In genomic region chr1:99943515-99943914, GRCm38 (mm10) we compare ENCODE assay signal across 19 mouse cellular contexts.
DNase-seq lines count a peak whose midpoint lies in the region; ATAC-seq and TF ChIP-seq lines count a peak whose summit lies in the region.
"Had no signal": no experiment of that assay in that cellular context is flagged by ENCODE, and none has a peak within 500 bp of the region (broad histone marks: within the 10 kb centered on the region; RNA-seq: fewer than 3 reads in every experiment).

No protein-coding gene starts in this region.

- no peaks in the 10 kb centered on the region for H3K27me3 ChIP-seq in forebrain, postnatal 0 days (ENCODE audit: insufficient read depth, low read length)
- no peaks in the 10 kb centered on the region for H3K27me3 ChIP-seq in forebrain, embryonic 15.5 days
- H3K27me3 ChIP-seq: CH12.LX, Patski had no signal

- H3K4me1 ChIP-seq in forebrain, postnatal 0 days (ENCODE audit: insufficient read depth), result no peaks in the 10 kb centered on the region
- no peaks in the 10 kb centered on the region for H3K4me1 ChIP-seq in forebrain, embryonic 15.5 days

- H3K4me3 ChIP-seq in forebrain, postnatal 0 days (ENCODE audit: low read depth, low read length), result no peak overlapping the region
- no peak overlapping the region for H3K4me3 ChIP-seq in forebrain, embryonic 15.5 days

- no peaks in the 10 kb centered on the region for H3K9me3 ChIP-seq in forebrain, postnatal 0 days (ENCODE audit: low read length)
- no peaks in the 10 kb centered on the region for H3K9me3 ChIP-seq in forebrain, embryonic 15.5 days

- peak; percentile 13 for DNase-seq in forebrain, postnatal 0 days
- peak; percentile 3 for DNase-seq in layer of hippocampus, adult 9-11 months
- no peak for DNase-seq in layer of hippocampus, postnatal 10 days (ENCODE audit: low spot score in 2 of 2)
- DNase-seq: adrenal gland, adult 2 months; adrenal gland, adult 8-10 months; adrenal gland, postnatal 10 days; adrenal gland, postnatal 14 days; adrenal gland, postnatal 25 days; adrenal gland, postnatal 36 days; B cell, adult 2 months; cerebellum, adult 11 months; cerebellum, adult 11-12 months; cerebellum, adult 18-20 months had no signal

- H3K4me2 ChIP-seq in forebrain, postnatal 0 days (ENCODE audit: low read depth), result no peak overlapping the region
- H3K4me2 ChIP-seq in forebrain, embryonic 15.5 days (replicated peaks), result no peak overlapping the region

- peak; percentile 71 for ATAC-seq in forebrain, postnatal 0 days
- ATAC-seq in forebrain, embryonic 15.5 days (replicated peaks), result no peak
- ATAC-seq: activated CD4-positive, CD25-positive, alpha-beta regulatory T cell, adult 4 months; CD4-positive, CD25-positive, alpha-beta regulatory T cell, adult 4 months; Patski had no signal

- no peak for TF ChIP-seq CTCF in forebrain, postnatal 0 days (IDR thresholded peaks at IDR 0.05; ENCODE audit: low read depth)

- H3K9ac ChIP-seq in forebrain, postnatal 0 days, result no peak overlapping the region
- H3K9ac ChIP-seq in forebrain, embryonic 15.5 days (replicated peaks), result no peak overlapping the region

- H3K27ac ChIP-seq in forebrain, postnatal 0 days (ENCODE audit: low read depth, low read length), result no peak overlapping the region
- H3K27ac ChIP-seq in forebrain, embryonic 15.5 days (replicated peaks), result no peak overlapping the region

- no peaks in the 10 kb centered on the region for H3K36me3 ChIP-seq in forebrain, postnatal 0 days (ENCODE audit: insufficient read depth)
- no peaks in the 10 kb centered on the region for H3K36me3 ChIP-seq in forebrain, embryonic 15.5 days
- H3K36me3 ChIP-seq: G1E had no signal

Comparison
In these comparisons a context has a peak if more than half of its experiments do, and no peak if none do; other contexts are left out.
1. DNase-seq: peak in forebrain, postnatal 0 days (single experiment) and layer of hippocampus, adult 9-11 months (single experiment); none in layer of hippocampus, postnatal 10 days (0 of 2).